Mouse (Mus musculus) testis, adult 2 months (tissue): ENCODE results near the gene Usp33.

ENCODE experiments used
- CTCF ChIP-seq: fragments of 200-500 bp; IDR thresholded peaks from 2 replicates; pipeline ENCODE4 v1.5.1; 2012; ENCODE audit warnings: low read depth, mild to moderate bottlenecking, inconsistent platforms, low read length, moderate library complexity; ENCODE audit not compliant: control insufficient read depth, insufficient read depth, insufficient replicate concordance
- POLR2A ChIP-seq: fragments of 200-500 bp; IDR thresholded peaks from 2 replicates; pipeline ENCODE4 v1.6.1; 2012; ENCODE audit warnings: low read depth, mild to moderate bottlenecking, inconsistent platforms, low read length, moderate library complexity; ENCODE audit not compliant: control insufficient read depth

DNA sequence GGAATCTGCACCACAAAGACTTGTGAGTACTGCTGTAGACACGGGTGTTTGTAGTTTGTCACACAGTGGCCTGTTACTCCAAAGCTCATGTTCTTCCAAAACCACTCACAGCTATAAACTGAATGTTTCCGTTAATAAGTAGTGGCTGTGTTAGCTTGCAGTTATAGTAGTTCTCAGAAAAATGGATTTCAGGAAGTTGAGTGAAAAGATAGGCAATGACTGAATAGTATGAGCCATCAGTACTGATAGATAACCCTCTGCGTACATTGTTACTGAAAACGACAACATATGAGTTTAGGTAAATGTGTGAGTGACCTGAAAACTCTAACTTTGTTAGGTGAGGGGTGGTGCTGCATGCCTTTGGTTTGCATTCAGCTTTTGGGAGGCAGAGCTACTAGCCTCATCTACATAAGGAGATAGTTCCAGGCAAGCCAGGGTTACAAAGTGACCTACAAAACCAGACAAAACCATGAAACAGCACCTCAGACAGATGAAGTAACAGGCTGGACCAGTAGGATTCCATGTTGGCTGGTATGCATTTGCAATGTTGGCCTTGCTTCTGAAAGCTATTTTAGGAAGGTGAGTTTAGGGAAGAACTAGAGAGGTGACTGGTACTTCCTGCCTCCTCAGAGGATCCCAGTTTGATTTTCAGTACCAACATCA lies 59.8 kb downstream of the Usp33 start:
- TF ChIP-seq POLR2A = no peak
- TF ChIP-seq CTCF = no peak
